Mouse (Mus musculus): ENCODE measurements around the gene Spag7. TPM values are rescaled to one million over a fixed set of nuclear protein-coding genes. Genes with fewer than 3 reads are reported as not detected.

The Spag7 gene
- total RNA-seq, 2 experiments from 2014 or later, result 67.0 to 83.3 TPM

Other genes with a start within 250 kb of the Spag7 start
- 140 and 157 TPM in 2 replicates for gene Arrb2, start 236.8 kb downstream of the Spag7 start, total RNA-seq (2015)
- gene Arrb2, start 236.8 kb downstream of the Spag7 start, total RNA-seq (2017), result 125 and 141 TPM in 2 replicates
- gene Med11, start 217.5 kb downstream of the Spag7 start, total RNA-seq (2015), result 42.2 and 64.0 TPM in 2 replicates
- 47.8 and 55.3 TPM in 2 replicates for gene Med11, start 217.5 kb downstream of the Spag7 start, total RNA-seq (2017)
- gene Zmynd15, start 210.0 kb downstream of the Spag7 start, total RNA-seq (2015), result 0.13 TPM in 1 of 2 replicates, not detected in the other
- gene Zmynd15, start 210.0 kb downstream of the Spag7 start, total RNA-seq (2017), result 0.04 TPM in 1 of 2 replicates, not detected in the other
- gene Cxcl16, start 209.4 kb downstream of the Spag7 start, total RNA-seq (2015), result 0.84 and 1.9 TPM in 2 replicates
- 1.2 and 1.7 TPM in 2 replicates for gene Cxcl16, start 209.4 kb downstream of the Spag7 start, total RNA-seq (2017)
- gene Tm4sf5, start 164.2 kb downstream of the Spag7 start, total RNA-seq (2015), result not detected in 2 replicates
- gene Tm4sf5, start 164.2 kb downstream of the Spag7 start, total RNA-seq (2017), result not detected in 2 replicates
- gene Vmo1, start 154.8 kb downstream of the Spag7 start, total RNA-seq (2015), result not detected in 2 replicates
- gene Vmo1, start 154.8 kb downstream of the Spag7 start, total RNA-seq (2017), result not detected in 2 replicates
- not detected in 2 replicates for gene Gltpd2, start 150.2 kb downstream of the Spag7 start, total RNA-seq (2015)
- gene Gltpd2, start 150.2 kb downstream of the Spag7 start, total RNA-seq (2017), result not detected in 2 replicates
- 112 and 144 TPM in 2 replicates for gene Psmb6, start 144.0 kb downstream of the Spag7 start, total RNA-seq (2015)
- gene Psmb6, start 144.0 kb downstream of the Spag7 start, total RNA-seq (2017), result 182 and 211 TPM in 2 replicates
- gene Gm40193, start 136.5 kb downstream of the Spag7 start, total RNA-seq (2015), result not detected in 2 replicates
- not detected in 2 replicates for gene Gm40193, start 136.5 kb downstream of the Spag7 start, total RNA-seq (2017)
- gene Pld2, start 129.4 kb downstream of the Spag7 start, total RNA-seq (2015), result 6.3 and 6.5 TPM in 2 replicates
- gene Pld2, start 129.4 kb downstream of the Spag7 start, total RNA-seq (2017), result 7.3 and 11.1 TPM in 2 replicates
- gene Mink1, start 106.5 kb downstream of the Spag7 start, total RNA-seq (2015), result 20.6 and 21.3 TPM in 2 replicates
- 12.7 and 17.5 TPM in 2 replicates for gene Mink1, start 106.5 kb downstream of the Spag7 start, total RNA-seq (2017)
- not detected in 2 replicates for gene 4930544D05Rik, start 53.6 kb downstream of the Spag7 start, total RNA-seq (2015)
- not detected in 2 replicates for gene 4930544D05Rik, start 53.6 kb downstream of the Spag7 start, total RNA-seq (2017)
- gene Chrne, start 50.2 kb downstream of the Spag7 start, total RNA-seq (2015), result 0.36 TPM in 1 of 2 replicates, not detected in the other
- 0.41 and 1.2 TPM in 2 replicates for gene Chrne, start 50.2 kb downstream of the Spag7 start, total RNA-seq (2017)
- gene Gp1ba, start 30.3 kb downstream of the Spag7 start, total RNA-seq (2015), result 0.20 and 0.23 TPM in 2 replicates
- gene Gp1ba, start 30.3 kb downstream of the Spag7 start, total RNA-seq (2017), result 0.04 TPM in 1 of 2 replicates, not detected in the other
- 75.6 and 82.1 TPM in 2 replicates for gene Rnf167, start 22.2 kb downstream of the Spag7 start, total RNA-seq (2015)
- gene Rnf167, start 22.2 kb downstream of the Spag7 start, total RNA-seq (2017), result 57.4 and 60.0 TPM in 2 replicates
- 78.9 and 93.0 TPM in 2 replicates for gene Slc25a11, start 21.9 kb downstream of the Spag7 start, total RNA-seq (2015)
- 63.4 and 66.1 TPM in 2 replicates for gene Slc25a11, start 21.9 kb downstream of the Spag7 start, total RNA-seq (2017)
- gene Pfn1, start 14.8 kb downstream of the Spag7 start, total RNA-seq (2015), result 1,800 and 1,907 TPM in 2 replicates
- 869 and 896 TPM in 2 replicates for gene Pfn1, start 14.8 kb downstream of the Spag7 start, total RNA-seq (2017)
- gene Eno3, start 12.2 kb downstream of the Spag7 start, total RNA-seq (2015), result 6.3 and 7.8 TPM in 2 replicates
- gene Eno3, start 12.2 kb downstream of the Spag7 start, total RNA-seq (2017), result 5.9 and 8.2 TPM in 2 replicates
- gene Camta2, start 18.7 kb upstream of the Spag7 start, total RNA-seq (2015), result 24.5 and 27.0 TPM in 2 replicates
- 6.4 and 12.5 TPM in 2 replicates for gene Camta2, start 18.7 kb upstream of the Spag7 start, total RNA-seq (2017)
- gene Inca1, start 30.7 kb upstream of the Spag7 start, total RNA-seq (2015), result not detected in 2 replicates
- gene Inca1, start 30.7 kb upstream of the Spag7 start, total RNA-seq (2017), result 0.57 TPM in 1 of 2 replicates, not detected in the other
- 6.7 and 7.7 TPM in 2 replicates for gene Kif1c, start 31.1 kb upstream of the Spag7 start, total RNA-seq (2015)
- gene Kif1c, start 31.1 kb upstream of the Spag7 start, total RNA-seq (2017), result 17.4 and 21.6 TPM in 2 replicates
- 1.9 and 4.8 TPM in 2 replicates for gene Zfp3, start 94.8 kb upstream of the Spag7 start, total RNA-seq (2015)
- 2.1 and 2.8 TPM in 2 replicates for gene Zfp3, start 94.8 kb upstream of the Spag7 start, total RNA-seq (2017)
- 0.65 and 2.3 TPM in 2 replicates for gene Scimp, start 143.2 kb upstream of the Spag7 start, total RNA-seq (2015)
- gene Scimp, start 143.2 kb upstream of the Spag7 start, total RNA-seq (2017), result 2.6 and 3.3 TPM in 2 replicates
- gene Rabep1, start 175.4 kb upstream of the Spag7 start, total RNA-seq (2015), result 18.6 and 18.9 TPM in 2 replicates
- 47.8 and 55.9 TPM in 2 replicates for gene Rabep1, start 175.4 kb upstream of the Spag7 start, total RNA-seq (2017)